Mouse (Mus musculus) kidney, postnatal 0 days (tissue): ENCODE results near the gene Gm45213. TPM values are rescaled to one million over a fixed set of nuclear protein-coding genes. Genes with fewer than 3 reads are reported as not detected.

Experiments used
- ATAC-seq: fragments of 200-750 bp; cut with Nextera tagmentation; replicated peaks from 2 replicates; pipeline ENCODE4 v1.8.0; 2017; ENCODE audit warnings: low read depth, moderate number of reproducible peaks, moderate TSS enrichment, moderate library complexity; ENCODE audit not compliant: low FRiP score
- DNase-seq: peaks from one replicate; pipeline ENCODE4 v3.0.0-alpha.2; 2016; ENCODE audit warnings: low spot score
- H3K27ac ChIP-seq: fragments of 300-500 bp; sonication (generic); 2 replicates; pipeline ENCODE4 v1.5.1; 2014; ENCODE audit warnings: mild to moderate bottlenecking
- H3K27me3 ChIP-seq: fragments of 300-500 bp; sonication (generic); 2 replicates; pipeline ENCODE4 v1.6.1; 2014; ENCODE audit warnings: low read length, mixed read lengths; ENCODE audit not compliant: insufficient read depth
- H3K36me3 ChIP-seq: fragments of 300-500 bp; sonication (generic); 2 replicates; pipeline ENCODE4 v1.6.1; 2014; ENCODE audit warnings: low read length, mixed read lengths; ENCODE audit not compliant: insufficient read depth
- H3K4me1 ChIP-seq: fragments of 300-500 bp; sonication (generic); replicated peaks from 2 replicates; pipeline ENCODE4 v1.6.1; 2014; ENCODE audit warnings: antibody characterized with exemption, low read length, mixed read lengths; ENCODE audit not compliant: insufficient read depth
- H3K4me2 ChIP-seq: fragments of 300-500 bp; sonication (generic); 2 replicates; pipeline ENCODE4 v1.6.1; 2014; ENCODE audit warnings: mild to moderate bottlenecking, low read length, moderate library complexity, mixed read lengths
- H3K4me3 ChIP-seq: fragments of 300-500 bp; sonication (generic); replicated peaks from 2 replicates; pipeline ENCODE4 v1.5.1; 2014; ENCODE audit warnings: low read depth, low read length
- H3K9ac ChIP-seq: fragments of 300-500 bp; sonication (generic); 2 replicates; pipeline ENCODE4 v1.6.1; 2014; ENCODE audit warnings: low read depth, low read length
- H3K9me3 ChIP-seq: fragments of 300-500 bp; sonication (generic); replicated peaks from 2 replicates; pipeline ENCODE4 v1.6.1; 2016; ENCODE audit warnings: low read length, inconsistent platforms, mixed read lengths
- CTCF ChIP-seq: IDR thresholded peaks from 2 replicates; pipeline ENCODE4 v1.5.1; 2016; ENCODE audit warnings: antibody characterized with exemption, low read depth, mild to moderate bottlenecking, moderate library complexity
- WGBS: fragments of 180-500 bp; shearing (Covaris S2); extraction: QIAGEN DNeasy Blood & Tissue Kit; methylation state at CpG from one replicate; pipeline ENCODE4 v1.1.7; 2014; 5-methylcytosine and 5-hydroxymethylcytosine counted together
- polyA plus RNA-seq: library from polyadenylated mRNA; unstranded; fragments of >200 nt; fragmentation: Nextera tagmentation; extraction: Ambion mirVana; gene quantifications from 2 replicates; pipeline ENCODE4 v1.2.1, GENCODE M21; 2015

Gm45213 gene
- polyA plus RNA-seq, 1 experiment from 2014 or later: not detected

DNA sequence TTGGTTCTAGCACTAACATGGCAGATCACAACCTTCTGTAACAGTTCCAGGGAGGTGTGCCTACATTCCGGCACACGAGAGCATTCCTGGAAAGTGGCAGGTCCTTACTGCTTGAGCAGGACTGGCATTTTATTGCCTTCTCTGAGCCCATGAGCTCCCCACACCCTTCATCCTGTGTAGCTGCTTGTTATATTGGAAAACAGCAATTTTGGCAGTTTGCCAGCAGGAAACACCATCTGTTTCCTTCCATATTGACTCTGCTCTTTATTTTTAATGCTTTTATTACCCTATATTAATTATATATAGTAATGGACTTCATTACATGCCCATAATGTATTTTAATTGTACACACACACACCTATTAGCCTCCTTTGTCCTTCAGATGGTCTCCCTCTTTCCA, 33.0 kb downstream of the Gm45213 start:
- TF ChIP-seq CTCF: no peak
- peak; percentile 12 for DNase-seq
- no peak overlapping the region for H3K4me2 ChIP-seq
- 0 out of 2 replicates have a peak, but pooled peaks cover 7% of the 10 kb centered on the region for H3K4me1 ChIP-seq
- no peak overlapping the region for H3K4me3 ChIP-seq
- no peak for ATAC-seq
- no peaks in the 10 kb centered on the region for H3K9me3 ChIP-seq
- WGBS: 54% methylated on average over 2 of the region's 2 CpGs
- H3K27me3 ChIP-seq: no peaks in the 10 kb centered on the region
- H3K9ac ChIP-seq: no peak overlapping the region
- H3K27ac ChIP-seq: no peak overlapping the region
- peaks cover 35% of the 10 kb centered on the region for H3K36me3 ChIP-seq

DNA sequence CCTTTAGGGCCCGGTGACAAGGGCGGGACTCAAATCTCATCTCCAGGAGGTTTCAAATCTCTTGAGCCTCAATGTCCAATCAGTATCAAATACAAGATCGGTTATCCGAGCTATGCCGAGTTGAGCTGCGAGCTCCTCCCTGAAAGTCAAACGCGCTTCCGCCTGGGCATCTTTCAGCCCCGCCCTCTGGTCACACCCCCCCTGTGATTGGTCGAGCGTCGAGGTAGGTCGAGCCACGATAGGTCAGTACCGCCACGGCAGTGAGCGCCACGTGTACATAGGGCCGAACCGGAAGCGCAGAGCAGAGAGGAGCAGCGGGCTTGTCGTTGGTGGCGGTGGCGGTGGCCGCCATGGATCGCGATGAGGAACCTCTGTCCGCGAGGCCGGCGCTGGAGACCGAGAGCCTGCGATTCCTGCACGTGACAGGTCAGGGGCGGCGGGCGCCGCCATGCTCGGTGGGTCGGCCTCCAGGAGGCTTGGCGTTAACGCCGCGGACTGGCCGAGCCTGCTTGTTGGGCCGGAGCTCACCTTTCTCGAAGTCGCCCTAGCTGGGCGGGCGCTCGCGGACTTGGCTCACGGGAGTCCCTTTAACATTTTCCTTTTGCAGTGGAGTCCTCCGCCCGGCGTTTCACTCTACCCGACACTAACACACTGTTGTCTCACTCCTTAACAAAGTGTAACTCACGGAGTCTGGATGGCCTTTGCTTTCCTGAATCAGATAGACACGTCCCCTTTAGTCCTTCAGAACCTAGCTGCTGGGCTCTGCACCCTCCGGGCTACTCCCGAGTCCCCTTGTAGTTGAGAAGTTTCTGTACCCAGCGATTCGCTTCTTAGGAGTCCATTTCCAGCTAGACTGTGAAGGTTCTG, 36.2 kb downstream of the Gm45213 start, which contains the start of gene Selenos:
Selenos (plus strand) TSS at position 286 of the 867 bp plus-strand sequence.
- ATAC-seq (peak; percentile 100), DNase-seq (peak; percentile 98)
- peak within 1 kb of the TSS; percentile 86 for H3K9ac ChIP-seq
- TF ChIP-seq CTCF: no peak
- peak within 1 kb of the TSS; percentile 78 for H3K4me3 ChIP-seq
- peaks cover 28% of the 10 kb centered on the region for H3K36me3 ChIP-seq
- H3K27me3 ChIP-seq: no peaks in the 10 kb centered on the region
- under 1% methylated on average over 62 of the region's 65 CpGs for WGBS
- peak within 1 kb of the TSS; percentile 91 for H3K27ac ChIP-seq
- H3K4me2 ChIP-seq: peak within 1 kb of the TSS; percentile 89
- 0 out of 2 replicates have a peak, but pooled peaks cover 7% of the 10 kb centered on the region for H3K4me1 ChIP-seq
- no peaks in the 10 kb centered on the region for H3K9me3 ChIP-seq

DNA sequence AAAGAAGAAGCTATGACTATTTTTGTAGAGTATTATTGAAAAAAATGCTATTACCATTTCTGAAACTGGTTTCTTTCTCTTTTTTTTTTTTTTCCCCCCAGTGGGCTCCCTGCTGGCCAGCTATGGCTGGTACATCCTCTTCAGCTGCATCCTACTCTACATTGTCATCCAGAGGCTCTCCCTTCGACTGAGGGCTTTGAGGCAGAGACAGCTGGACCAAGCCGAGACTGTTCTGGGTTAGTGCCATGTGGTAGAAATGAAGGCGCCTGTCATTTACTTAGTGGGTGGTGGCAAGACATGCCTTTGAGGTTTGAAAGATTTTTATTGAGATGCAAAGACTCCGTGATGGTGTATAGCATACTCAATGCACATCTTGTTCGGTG, 36.8 kb downstream of the Gm45213 start:
- H3K4me3 ChIP-seq: peak overlapping the region; percentile 78
- DNase-seq (peak; percentile 45), ATAC-seq (no peak)
- H3K9me3 ChIP-seq: no peaks in the 10 kb centered on the region
- H3K4me2 ChIP-seq: peak overlapping the region; percentile 89
- H3K36me3 ChIP-seq: peaks cover 27% of the 10 kb centered on the region
- 36% methylated on average over 5 of the region's 5 CpGs for WGBS
- TF ChIP-seq CTCF: peak; percentile 38
- peak overlapping the region; percentile 91; the same call in 1 of the 2 replicates for H3K27ac ChIP-seq
- H3K9ac ChIP-seq: peak overlapping the region; percentile 86
- H3K4me1 ChIP-seq: 0 out of 2 replicates have a peak, but pooled peaks cover 7% of the 10 kb centered on the region
- H3K27me3 ChIP-seq: no peaks in the 10 kb centered on the region

DNA sequence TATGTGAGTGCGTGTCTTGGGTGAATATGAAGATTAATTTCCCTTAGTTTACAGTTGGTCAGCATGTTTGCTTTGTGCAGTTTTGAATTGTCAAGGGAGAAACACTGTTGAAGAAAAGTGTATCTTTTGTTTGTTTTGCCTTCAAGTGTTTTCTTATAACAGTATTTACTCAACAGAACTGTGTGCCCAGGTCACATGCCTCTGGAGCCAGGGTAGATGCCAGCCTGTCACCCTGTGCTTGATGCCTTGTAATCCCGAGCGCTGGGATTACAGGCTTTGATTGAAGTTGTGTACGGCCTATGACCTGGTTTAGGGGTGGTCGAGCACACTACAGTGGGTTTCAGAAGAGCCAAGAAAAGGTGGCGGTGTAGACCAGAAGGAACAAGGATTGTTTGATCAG, 40.4 kb downstream of the Gm45213 start:
- TF ChIP-seq CTCF: no peak
- Histone ChIP-seq H3K4me2 (no peak overlapping the region), H3K4me1 (0 out of 2 replicates have a peak, but pooled peaks cover 7% of the 10 kb centered on the region), H3K36me3 (peaks cover 52% of the 10 kb centered on the region), H3K4me3 (no peak overlapping the region), H3K27ac (no peak overlapping the region), H3K9me3 (no peaks in the 10 kb centered on the region), H3K27me3 (no peaks in the 10 kb centered on the region), H3K9ac (no peak overlapping the region)
- 69% methylated on average over 6 of the region's 6 CpGs for WGBS
- ATAC-seq: no peak
- DNase-seq: no peak

DNA sequence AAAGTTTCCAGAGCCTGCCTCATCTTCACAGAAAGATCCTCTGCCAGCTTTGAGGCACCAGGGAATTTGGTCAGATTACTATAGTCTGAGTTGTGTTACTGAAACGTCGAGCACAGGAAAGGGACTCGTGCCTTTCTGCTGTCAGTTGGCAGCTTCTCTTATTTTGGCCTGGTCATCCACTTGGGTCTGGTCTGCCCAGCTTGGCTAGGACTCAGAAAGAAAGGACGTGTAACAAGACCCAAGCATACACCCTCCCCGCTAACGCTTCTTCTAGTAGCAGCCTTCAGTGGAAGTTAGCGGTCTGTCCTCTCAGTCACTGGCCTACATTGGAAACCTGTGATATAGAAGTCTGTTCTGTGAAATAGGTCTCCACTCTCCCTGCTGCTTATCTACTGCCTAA, 41.1 kb downstream of the Gm45213 start:
- Histone ChIP-seq H3K36me3 (peaks cover 58% of the 10 kb centered on the region), H3K4me1 (0 out of 2 replicates have a peak, but pooled peaks cover 7% of the 10 kb centered on the region), H3K9ac (no peak overlapping the region), H3K27ac (no peak overlapping the region), H3K4me3 (no peak overlapping the region), H3K27me3 (no peaks in the 10 kb centered on the region), H3K9me3 (no peaks in the 10 kb centered on the region), H3K4me2 (no peak overlapping the region)
- 63% methylated on average over 7 of the region's 7 CpGs for WGBS
- ATAC-seq (no peak), DNase-seq (no peak)
- no peak for TF ChIP-seq CTCF

DNA sequence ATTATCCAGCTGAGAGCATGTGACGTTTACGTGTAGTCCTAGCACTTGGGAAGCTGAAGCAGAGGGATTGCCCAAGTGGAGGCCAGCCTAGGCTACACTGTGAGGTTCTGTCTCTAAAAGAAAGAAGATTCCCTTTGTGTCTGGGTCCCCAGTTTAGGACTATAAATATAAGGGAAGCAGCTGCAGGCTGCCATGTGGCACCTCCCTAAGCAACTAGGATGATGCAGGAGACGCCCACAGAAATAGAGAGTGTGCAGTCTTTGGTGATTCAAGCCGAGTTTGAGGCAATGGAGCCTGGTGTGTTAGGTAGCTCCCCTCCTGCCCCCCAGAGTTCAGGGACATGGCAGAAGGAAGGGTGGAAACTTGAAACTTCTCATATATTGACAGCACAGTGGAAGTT, 44.2 kb downstream of the Gm45213 start:
- DNase-seq (no peak), ATAC-seq (no peak)
- Histone ChIP-seq H3K4me2 (no peak overlapping the region), H3K4me1 (no peaks in the 10 kb centered on the region), H3K36me3 (peaks cover 76% of the 10 kb centered on the region), H3K27ac (no peak overlapping the region), H3K4me3 (no peak overlapping the region), H3K27me3 (no peaks in the 10 kb centered on the region), H3K9me3 (no peaks in the 10 kb centered on the region), H3K9ac (no peak overlapping the region)
- WGBS: 83% methylated on average over 4 of the region's 4 CpGs
- TF ChIP-seq CTCF: no peak
